Mouse (Mus musculus) thymus, adult 2 months (tissue): ENCODE results near the gene Chsy1. TPM values are rescaled to one million over a fixed set of nuclear protein-coding genes. Genes with fewer than 3 reads are reported as not detected.

Experiments used
- DNase-seq: peaks from one replicate; pipeline ENCODE4 v3.0.0; 2021
- H3K27ac ChIP-seq: fragments of 200-500 bp; 2 replicates; pipeline ENCODE4 v1.5.1; 2012; ENCODE audit warnings: low read length, control low read depth; ENCODE audit not compliant: control insufficient read depth, insufficient read depth
- H3K27me3 ChIP-seq: fragments of 200-500 bp; 2 replicates; pipeline ENCODE4 v1.6.1; 2012; ENCODE audit warnings: mild to moderate bottlenecking, low read length, moderate library complexity, mixed read lengths; ENCODE audit not compliant: control insufficient read depth, insufficient read depth
- H3K36me3 ChIP-seq: fragments of 200-500 bp; 2 replicates; pipeline ENCODE4 v1.6.1; 2012; ENCODE audit warnings: mild to moderate bottlenecking, low read length, moderate library complexity; ENCODE audit not compliant: control insufficient read depth, insufficient read depth
- H3K4me1 ChIP-seq: fragments of 200-500 bp; replicated peaks from 2 replicates; pipeline ENCODE4 v1.6.1; 2012; ENCODE audit warnings: low read length; ENCODE audit not compliant: control insufficient read depth, insufficient read depth
- H3K4me3 ChIP-seq: fragments of 200-500 bp; 2 replicates; pipeline ENCODE4 v1.5.1; 2012; ENCODE audit warnings: mild to moderate bottlenecking, low read length, control low read depth, moderate library complexity; ENCODE audit not compliant: control insufficient read depth, insufficient read depth
- CTCF ChIP-seq: fragments of 200-500 bp; IDR thresholded peaks from 2 replicates; pipeline ENCODE4 v1.5.1; 2012; ENCODE audit warnings: mild to moderate bottlenecking, control low read depth, low read length, moderate library complexity, borderline replicate concordance; ENCODE audit not compliant: control insufficient read depth, poor library complexity, insufficient read depth; ENCODE audit errors: extremely low read depth
- POLR2A ChIP-seq: fragments of 200-500 bp; IDR thresholded peaks from 2 replicates; pipeline ENCODE4 v1.6.1; 2012; ENCODE audit warnings: mild to moderate bottlenecking, low read length, control low read depth, moderate library complexity; ENCODE audit not compliant: control insufficient read depth, poor library complexity, insufficient read depth; ENCODE audit errors: extremely low read depth
- WGBS: fragments of 180-500 bp; shearing (Covaris S2); methylation state at CpG from one replicate; pipeline ENCODE4 v1.1.7; 2018; 5-methylcytosine and 5-hydroxymethylcytosine counted together
- polyA plus RNA-seq: library from polyadenylated mRNA; depleted of rRNA; stranded (reverse); fragments of >200 nt; gene quantifications from 2 replicates; pipeline ENCODE4 v1.2.3, GENCODE M21; 2012

Gene Chsy1
- polyA plus RNA-seq, 1 experiment: 6.6 TPM

- Histone ChIP-seq H3K4me3 (no peak overlapping the region), H3K36me3 (0 out of 2 replicates have a peak, but pooled peaks cover 3% of the 10 kb centered on the region), H3K27me3 (no peaks in the 10 kb centered on the region), H3K27ac (no peak overlapping the region), H3K4me1 (0 out of 2 replicates have a peak, but pooled peaks cover 2% of the 10 kb centered on the region)
- DNase-seq: no peak
- WGBS: 97% methylated on average over 7 of the region's 7 CpGs
- TF ChIP-seq CTCF (no peak), POLR2A (no peak)
Observed at GRCm38 (mm10) chr7:66142514-66142913, 33.2 kb downstream of the Chsy1 start.

- Histone ChIP-seq H3K36me3 (0 out of 2 replicates have a peak, but pooled peaks cover 3% of the 10 kb centered on the region), H3K4me3 (no peak overlapping the region)
- TF ChIP-seq POLR2A: no peak
- TF ChIP-seq CTCF: no peak
Observed at GRCm38 (mm10) chr7:66144543-66144942, 35.2 kb downstream of the Chsy1 start.

DNA sequence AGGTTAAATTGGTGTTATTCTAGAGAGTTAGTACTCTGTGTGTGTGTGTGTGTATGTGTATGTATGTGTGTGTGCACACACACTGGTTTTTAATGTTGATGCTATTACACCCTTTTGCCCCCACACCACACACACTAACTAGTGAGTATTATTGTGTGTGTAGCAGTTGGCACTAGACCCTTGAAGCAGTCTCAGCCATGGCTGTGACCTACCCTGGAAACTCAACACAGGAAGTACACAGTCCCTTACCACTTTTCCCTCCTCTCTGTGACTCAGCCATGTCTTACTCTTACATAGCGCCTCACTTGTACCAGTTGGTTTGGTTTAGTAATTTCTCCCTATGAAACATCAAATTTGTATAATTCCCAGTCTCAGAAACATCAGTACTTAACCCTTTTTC, 37.8 kb downstream of the Chsy1 start:
- 88% methylated on average over 1 of the region's 1 CpGs for WGBS
- Histone ChIP-seq H3K4me3 (no peak overlapping the region), H3K27me3 (no peaks in the 10 kb centered on the region), H3K36me3 (0 out of 2 replicates have a peak, but pooled peaks cover 3% of the 10 kb centered on the region), H3K27ac (no peak overlapping the region), H3K4me1 (no peaks in the 10 kb centered on the region)
- DNase-seq: no peak
- TF ChIP-seq CTCF: no peak
- no peak for TF ChIP-seq POLR2A

More at GRCm38 (mm10) chr7:66144543-66144942, 35.2 kb downstream of the Chsy1 start:
- Histone ChIP-seq H3K27me3 (no peaks in the 10 kb centered on the region), H3K4me1 (0 out of 2 replicates have a peak, but pooled peaks cover 2% of the 10 kb centered on the region), H3K27ac (no peak overlapping the region)
- 91% methylated on average over 2 of the region's 2 CpGs for WGBS
- no peak for DNase-seq

DNA sequence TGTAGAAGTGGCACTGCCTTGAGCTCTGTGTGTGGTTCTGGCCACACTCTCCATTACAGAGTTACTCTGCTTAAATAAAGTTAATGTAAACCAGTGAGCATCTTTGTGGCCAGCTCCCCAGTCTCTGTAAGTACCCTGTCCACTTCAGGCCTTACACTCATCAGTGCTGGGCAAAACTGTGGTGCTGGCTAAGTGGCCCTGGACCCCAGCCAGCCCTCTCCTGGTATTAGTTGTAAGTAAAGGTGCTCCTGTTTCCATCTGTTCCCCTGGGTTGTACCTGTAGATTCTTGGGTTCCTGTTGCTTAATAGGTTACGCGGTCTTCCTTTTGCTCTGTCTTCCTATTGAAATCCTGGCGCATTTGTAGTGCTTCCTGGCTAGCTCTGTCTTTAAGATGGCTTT, 38.5 kb downstream of the Chsy1 start:
- H3K27me3 ChIP-seq: no peaks in the 10 kb centered on the region
- DNase-seq: no peak
- no peak overlapping the region for H3K4me3 ChIP-seq
- H3K27ac ChIP-seq: no peak overlapping the region
- 94% methylated on average over 3 of the region's 3 CpGs for WGBS
- TF ChIP-seq CTCF (no peak), POLR2A (no peak)
- no peaks in the 10 kb centered on the region for H3K4me1 ChIP-seq
- 0 out of 2 replicates have a peak, but pooled peaks cover 1% of the 10 kb centered on the region for H3K36me3 ChIP-seq

GRCm38 (mm10) chr7:66149506-66149905, 40.2 kb downstream of the Chsy1 start:
- no peak for DNase-seq
- Histone ChIP-seq H3K4me1 (no peaks in the 10 kb centered on the region), H3K27ac (no peak overlapping the region), H3K36me3 (no peaks in the 10 kb centered on the region), H3K27me3 (no peaks in the 10 kb centered on the region), H3K4me3 (no peak overlapping the region)
- WGBS: 93% methylated on average over 8 of the region's 8 CpGs
- TF ChIP-seq POLR2A: no peak
- TF ChIP-seq CTCF: no peak

GRCm38 (mm10) chr7:66150411-66150810, 41.1 kb downstream of the Chsy1 start:
- Histone ChIP-seq H3K4me3 (no peak overlapping the region), H3K27me3 (no peaks in the 10 kb centered on the region), H3K4me1 (no peaks in the 10 kb centered on the region), H3K27ac (no peak overlapping the region), H3K36me3 (no peaks in the 10 kb centered on the region)
- no peak for TF ChIP-seq CTCF
- no peak for TF ChIP-seq POLR2A
- no peak for DNase-seq
- WGBS: 85% methylated on average over 3 of the region's 3 CpGs

- no peak overlapping the region for H3K27ac ChIP-seq
Observed at GRCm38 (mm10) chr7:66157413-66157812, 48.1 kb downstream of the Chsy1 start.

More at GRCm38 (mm10) chr7:66157413-66157812, 48.1 kb downstream of the Chsy1 start:
- no peak for DNase-seq
- Histone ChIP-seq H3K36me3 (no peaks in the 10 kb centered on the region), H3K4me1 (0 out of 2 replicates have a peak, but pooled peaks cover 4% of the 10 kb centered on the region), H3K27me3 (no peaks in the 10 kb centered on the region), H3K4me3 (no peak overlapping the region)
- no peak for TF ChIP-seq CTCF
- no peak for TF ChIP-seq POLR2A
- WGBS: 94% methylated on average over 9 of the region's 9 CpGs
